Mouse (Mus musculus) hindbrain, embryonic 10.5 days (tissue): ENCODE data around the gene Cela2a. TPM values are rescaled to one million over a fixed set of nuclear protein-coding genes. Genes with fewer than 3 reads are reported as not detected.
A peak's percentile ranks its signal among the peaks of the same experiment; 100 is the strongest.

Experiments used
- DNase-seq: peaks from one replicate; pipeline ENCODE4 v3.0.0-alpha.2; 2017; ENCODE audit warnings: low spot score
- H3K27ac ChIP-seq: fragments of 300-500 bp; sonication (generic); 2 replicates; pipeline ENCODE4 v1.5.1; 2016; ENCODE audit warnings: mild to moderate bottlenecking, moderate library complexity
- H3K27me3 ChIP-seq: fragments of 300-500 bp; sonication (generic); 2 replicates; pipeline ENCODE4 v1.6.1; 2016; ENCODE audit warnings: mild to moderate bottlenecking; ENCODE audit not compliant: poor library complexity, insufficient read depth, severe bottlenecking
- H3K36me3 ChIP-seq: fragments of 300-500 bp; sonication (generic); 2 replicates; pipeline ENCODE4 v1.6.1; 2016; ENCODE audit warnings: mild to moderate bottlenecking, moderate library complexity
- H3K4me1 ChIP-seq: fragments of 300-500 bp; sonication (generic); replicated peaks from 2 replicates; pipeline ENCODE4 v1.6.1; 2016; ENCODE audit warnings: mild to moderate bottlenecking
- H3K4me3 ChIP-seq: fragments of 300-500 bp; sonication (generic); 2 replicates; pipeline ENCODE4 v1.5.1; 2016; ENCODE audit warnings: mild to moderate bottlenecking, moderate library complexity
- H3K9me3 ChIP-seq: fragments of 300-500 bp; sonication (generic); 2 replicates; pipeline ENCODE4 v1.6.1; 2016; ENCODE audit warnings: mild to moderate bottlenecking, moderate library complexity
- WGBS: fragments of 180-500 bp; shearing (Covaris S2); methylation state at CpG from one replicate; pipeline ENCODE4 v1.1.7; 2016; 5-methylcytosine and 5-hydroxymethylcytosine counted together
- polyA plus RNA-seq: library from polyadenylated mRNA; unstranded; fragments of >200 nt; fragmentation: Nextera tagmentation; extraction: Ambion mirVana; gene quantifications from 2 replicates; pipeline ENCODE4 v1.2.1, GENCODE M21; 2016

Cela2a gene
- polyA plus RNA-seq, 1 experiment from 2014 or later: not detected

DNA sequence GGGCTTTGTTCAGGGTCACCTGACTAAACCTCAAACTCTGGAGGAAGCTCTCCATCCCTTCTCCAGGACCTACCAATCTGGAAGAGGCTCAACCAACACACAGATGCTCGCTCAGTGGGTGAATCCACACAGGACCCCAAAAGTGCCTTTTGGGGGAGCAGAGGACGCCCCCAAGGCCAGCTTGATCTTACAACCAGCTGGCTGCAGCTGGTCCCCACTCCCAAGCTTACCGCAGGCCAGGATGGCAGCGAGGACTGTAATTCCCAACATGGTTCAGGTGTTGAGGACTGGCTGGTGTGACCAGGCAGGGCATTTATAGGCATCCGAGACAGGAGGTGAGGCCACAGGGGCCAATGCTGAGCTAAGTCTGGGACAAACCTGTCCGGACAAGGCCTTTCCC is 20.0 kb upstream of the Cela2a start, which contains the start of gene Ctrc:
Gene Ctrc (minus strand): TSS at position 361 of the 400 bp plus-strand sequence.
- no peaks in the 10 kb centered on the region for H3K36me3 ChIP-seq
- H3K4me1 ChIP-seq: no peaks in the 10 kb centered on the region
- DNase-seq: no peak
- WGBS: 88% methylated on average over 6 of the region's 6 CpGs
- H3K9me3 ChIP-seq: peaks cover 4% of the 10 kb centered on the region; the same call in 1 of the 2 replicates
- no peak within 1 kb of the TSS for H3K4me3 ChIP-seq
- no peak within 1 kb of the TSS for H3K27ac ChIP-seq
- H3K27me3 ChIP-seq: no peaks in the 10 kb centered on the region

DNA sequence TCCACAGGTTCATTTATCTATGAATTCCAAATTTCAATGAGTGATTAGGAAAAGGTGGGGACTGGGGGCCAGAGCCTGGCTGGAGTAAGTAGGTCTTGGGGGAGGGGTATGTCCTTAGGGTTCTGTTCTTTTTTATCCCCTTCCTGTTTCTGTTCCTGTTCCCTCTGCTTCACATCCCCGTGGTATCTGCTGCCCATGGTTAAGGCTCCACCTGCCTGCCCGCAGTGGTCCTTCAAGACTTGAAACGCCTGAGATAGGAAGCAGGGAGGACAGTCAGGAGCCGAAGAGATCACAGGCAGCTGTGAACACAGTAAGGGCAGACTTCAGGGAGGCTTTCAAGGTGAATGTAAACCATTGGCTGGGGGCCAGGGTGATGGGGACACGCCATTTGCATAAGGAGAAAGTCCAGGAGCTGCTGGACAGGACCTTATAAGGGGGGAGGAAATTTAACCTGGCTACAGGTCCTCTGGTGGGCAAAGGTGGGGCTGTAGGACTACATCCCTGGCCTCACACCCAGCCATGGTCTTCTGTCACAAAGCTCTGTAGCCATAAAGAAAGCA is 8.7 kb upstream of the Cela2a start:
- Histone ChIP-seq H3K4me3 (no peak overlapping the region), H3K27ac (no peak overlapping the region), H3K9me3 (no peaks in the 10 kb centered on the region), H3K36me3 (no peaks in the 10 kb centered on the region), H3K4me1 (0 out of 2 replicates have a peak, but pooled peaks cover 4% of the 10 kb centered on the region), H3K27me3 (no peaks in the 10 kb centered on the region)
- DNase-seq: no peak
- 71% methylated on average over 5 of the region's 5 CpGs for WGBS

DNA sequence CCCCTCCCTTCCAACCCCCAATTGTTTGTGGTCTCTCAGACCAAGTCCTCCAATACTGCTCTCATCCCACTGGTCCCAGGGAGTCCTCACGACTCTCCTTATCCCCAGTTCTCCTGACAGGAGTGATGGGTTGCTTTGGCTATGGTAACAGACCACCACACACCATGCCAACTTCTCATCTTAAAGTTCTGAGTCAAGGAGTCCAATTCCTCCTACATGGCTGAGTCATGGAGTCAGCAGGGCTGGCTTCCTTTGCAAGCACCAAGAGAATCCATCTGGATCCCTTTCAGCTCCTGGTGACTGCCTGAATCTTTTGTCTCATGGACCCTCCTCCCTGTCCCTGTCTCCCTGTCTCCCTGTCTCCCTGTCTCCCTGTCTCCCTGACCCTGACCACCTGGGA is 8.0 kb upstream of the Cela2a start:
- Histone ChIP-seq H3K9me3 (no peaks in the 10 kb centered on the region), H3K27ac (no peak overlapping the region), H3K27me3 (no peaks in the 10 kb centered on the region), H3K36me3 (no peaks in the 10 kb centered on the region), H3K4me1 (0 out of 2 replicates have a peak, but pooled peaks cover 4% of the 10 kb centered on the region), H3K4me3 (no peak overlapping the region)
- 45% methylated on average over 1 of the region's 1 CpGs for WGBS
- no peak for DNase-seq

DNA sequence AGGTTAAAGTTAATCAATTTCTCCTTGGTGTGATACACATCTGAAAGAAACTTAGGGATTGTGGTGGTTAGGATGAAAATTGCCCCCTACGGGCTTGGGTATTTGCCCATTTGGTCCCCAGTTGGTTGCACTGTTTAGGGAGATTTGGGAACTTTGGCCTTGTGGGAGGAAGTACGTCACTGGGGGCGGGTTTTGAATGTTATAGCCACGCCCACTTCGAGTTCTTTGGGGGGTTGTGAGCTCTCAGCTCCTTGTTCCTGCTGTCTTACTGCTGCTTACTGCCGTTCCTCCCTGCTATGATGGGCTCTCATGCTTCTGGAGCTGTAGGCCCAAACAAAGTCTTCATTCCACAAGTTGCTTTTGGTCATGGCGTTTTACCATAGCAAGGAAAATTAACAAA is 5.4 kb upstream of the Cela2a start:
- H3K9me3 ChIP-seq: no peaks in the 10 kb centered on the region
- WGBS: 85% methylated on average over 7 of the region's 7 CpGs
- no peaks in the 10 kb centered on the region for H3K36me3 ChIP-seq
- H3K4me1 ChIP-seq: 0 out of 2 replicates have a peak, but pooled peaks cover 4% of the 10 kb centered on the region
- H3K4me3 ChIP-seq: no peak overlapping the region
- H3K27ac ChIP-seq: no peak overlapping the region
- DNase-seq: no peak
- no peaks in the 10 kb centered on the region for H3K27me3 ChIP-seq

DNA sequence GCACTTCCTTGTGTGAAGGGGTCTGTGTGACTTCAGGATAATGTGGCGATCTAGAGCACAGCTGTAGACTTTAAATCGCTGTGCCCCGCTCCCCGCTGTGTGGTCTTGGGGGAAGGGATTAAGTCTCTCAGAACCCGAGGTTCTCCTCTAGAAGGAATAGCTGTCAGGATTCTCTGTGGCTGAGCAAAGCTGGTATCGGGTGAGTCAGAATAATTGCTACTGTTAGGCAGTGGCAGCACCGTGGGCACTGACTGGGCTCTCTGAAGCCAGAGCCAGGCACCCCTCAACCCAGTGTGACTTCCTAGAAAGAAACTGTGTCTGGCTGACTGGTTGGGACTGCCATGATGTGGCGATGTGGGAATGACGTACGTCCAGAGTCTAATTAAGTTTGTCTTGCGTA is 4.4 kb upstream of the Cela2a start:
- 62% methylated on average over 11 of the region's 11 CpGs for WGBS
- Histone ChIP-seq H3K27me3 (no peaks in the 10 kb centered on the region), H3K4me3 (no peak overlapping the region), H3K27ac (no peak overlapping the region), H3K4me1 (0 out of 2 replicates have a peak, but pooled peaks cover 4% of the 10 kb centered on the region), H3K9me3 (no peaks in the 10 kb centered on the region), H3K36me3 (no peaks in the 10 kb centered on the region)
- DNase-seq: no peak

DNA sequence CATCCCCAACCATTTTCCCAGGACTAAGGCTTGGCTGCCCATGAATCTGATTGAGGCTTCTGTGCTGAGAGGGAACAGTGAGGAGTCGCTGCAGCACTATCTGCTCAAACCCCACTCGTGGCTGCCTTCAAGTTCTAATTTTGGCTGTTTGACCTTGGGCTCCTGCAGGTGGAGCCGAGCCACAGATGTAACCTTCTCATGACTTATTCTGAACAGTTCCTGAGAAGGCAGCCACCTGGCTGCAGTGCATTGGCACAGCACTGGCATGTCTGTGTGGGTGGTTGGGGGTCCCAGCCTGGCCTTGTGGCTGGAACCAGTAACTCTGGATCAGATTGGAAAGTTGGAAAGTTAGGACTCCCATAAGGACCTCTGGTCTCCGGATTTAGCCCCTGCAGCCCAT is 2.2 kb upstream of the Cela2a start:
- H3K4me3 ChIP-seq: no peak overlapping the region
- H3K9me3 ChIP-seq: no peaks in the 10 kb centered on the region
- no peak for DNase-seq
- H3K27ac ChIP-seq: no peak overlapping the region
- H3K27me3 ChIP-seq: no peaks in the 10 kb centered on the region
- H3K36me3 ChIP-seq: no peaks in the 10 kb centered on the region
- 0 out of 2 replicates have a peak, but pooled peaks cover 4% of the 10 kb centered on the region for H3K4me1 ChIP-seq
- WGBS: 74% methylated on average over 4 of the region's 4 CpGs

DNA sequence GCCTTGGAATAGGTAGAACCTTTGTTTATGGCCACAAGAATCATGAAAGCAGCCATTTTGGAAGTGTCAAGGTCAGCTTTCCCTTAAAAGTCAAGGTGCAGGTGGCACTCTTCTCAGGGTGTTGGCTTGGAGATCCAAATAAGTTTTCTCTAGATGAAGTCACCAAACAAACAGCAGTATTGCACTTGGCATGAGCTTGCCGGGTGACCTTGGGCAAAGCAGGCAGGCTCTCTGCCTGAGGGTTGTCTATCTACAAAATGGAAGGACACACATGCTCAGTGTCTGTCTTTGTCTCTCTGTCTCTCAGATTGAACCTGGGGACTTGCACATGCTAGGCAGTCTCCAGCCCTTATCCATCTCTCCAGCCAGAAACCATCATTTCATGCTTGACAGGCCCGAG is 1.4 kb upstream of the Cela2a start:
- Histone ChIP-seq H3K4me1 (peaks cover 6% of the 10 kb centered on the region; the same call in 1 of the 2 replicates), H3K27ac (no peak overlapping the region), H3K4me3 (no peak overlapping the region), H3K9me3 (no peaks in the 10 kb centered on the region), H3K27me3 (no peaks in the 10 kb centered on the region), H3K36me3 (no peaks in the 10 kb centered on the region)
- no peak for DNase-seq
- WGBS: 93% methylated on average over 2 of the region's 2 CpGs

DNA sequence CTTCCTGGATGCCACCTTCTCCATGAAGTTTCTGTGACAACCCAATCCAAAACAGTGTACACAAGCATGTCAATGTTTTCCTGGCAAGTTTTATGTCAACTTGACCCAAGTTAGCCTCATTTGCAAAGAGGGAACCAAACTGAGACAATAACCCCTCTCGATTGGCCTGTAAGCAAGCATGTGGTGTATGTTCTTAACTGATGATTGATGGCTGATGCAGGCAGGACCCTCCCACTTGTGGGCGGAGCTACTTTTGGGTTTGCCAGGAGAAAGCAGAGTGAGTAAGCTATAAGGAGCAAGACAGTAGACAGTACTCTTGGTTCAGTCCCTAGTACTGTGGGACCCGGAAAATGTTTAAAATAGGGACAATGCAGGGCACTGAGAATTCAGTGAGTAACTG is 3.0 kb downstream of the Cela2a start:
- Histone ChIP-seq H3K27me3 (no peaks in the 10 kb centered on the region), H3K27ac (no peak overlapping the region), H3K4me1 (peaks cover 9% of the 10 kb centered on the region; the same call in 1 of the 2 replicates), H3K36me3 (no peaks in the 10 kb centered on the region), H3K9me3 (no peaks in the 10 kb centered on the region), H3K4me3 (no peak overlapping the region)
- DNase-seq: peak; percentile 27
- WGBS: 61% methylated on average over 3 of the region's 3 CpGs

DNA sequence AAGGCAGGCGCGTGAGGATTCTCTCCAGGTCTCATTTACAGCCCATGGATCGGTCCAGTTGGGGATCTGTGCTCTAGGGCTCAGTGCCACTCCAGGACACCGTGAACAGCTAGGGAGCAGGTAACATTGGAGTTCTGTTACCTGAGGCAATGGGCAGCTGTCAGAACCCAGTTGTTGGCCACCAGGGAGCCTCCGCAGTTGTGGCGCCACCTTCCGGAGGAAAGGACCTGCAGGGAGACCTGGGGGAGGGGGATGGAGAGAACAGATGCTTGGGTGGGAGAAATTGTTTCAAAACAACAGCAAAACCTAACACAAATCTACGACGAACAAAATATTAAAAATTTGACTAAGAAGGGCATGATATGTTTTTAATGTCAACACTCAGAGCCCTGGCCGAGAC is 3.9 kb downstream of the Cela2a start:
- no peak for DNase-seq
- 78% methylated on average over 10 of the region's 10 CpGs for WGBS

DNA sequence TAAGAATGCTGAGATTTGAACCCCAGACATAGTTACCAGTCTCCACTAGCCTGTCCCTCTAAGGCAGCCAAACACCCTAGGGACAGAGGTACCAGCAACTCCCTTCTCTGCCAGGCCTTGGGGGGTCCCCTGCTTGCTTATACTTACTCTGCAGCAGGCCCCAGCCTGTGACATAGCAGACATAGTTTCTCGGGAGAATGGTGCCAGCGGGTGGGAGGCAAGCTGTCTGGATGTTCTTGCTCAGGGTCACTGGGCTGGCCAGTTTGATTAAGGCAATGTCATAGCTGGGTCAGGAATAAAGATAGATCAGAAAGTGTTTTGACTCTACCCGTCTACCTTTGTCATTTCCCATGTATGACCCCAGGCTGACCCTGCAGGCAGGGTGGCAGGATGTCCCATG is 4.8 kb downstream of the Cela2a start:
- H3K9me3 ChIP-seq: no peaks in the 10 kb centered on the region
- no peak for DNase-seq
- H3K4me3 ChIP-seq: no peak overlapping the region
- H3K4me1 ChIP-seq: peaks cover 24% of the 10 kb centered on the region
- H3K27ac ChIP-seq: no peak overlapping the region; the same call in 1 of the 2 replicates
- 78% methylated on average over 3 of the region's 3 CpGs for WGBS
- no peaks in the 10 kb centered on the region for H3K27me3 ChIP-seq
- H3K36me3 ChIP-seq: peaks cover under 1% of the 10 kb centered on the region; the same call in 1 of the 2 replicates

More for the DNA sequence above, 3.9 kb downstream of the Cela2a start:
- H3K27ac ChIP-seq: no peak overlapping the region
- H3K4me1 ChIP-seq: peaks cover 18% of the 10 kb centered on the region
- H3K27me3 ChIP-seq: no peaks in the 10 kb centered on the region
- H3K4me3 ChIP-seq: no peak overlapping the region
- H3K36me3 ChIP-seq: no peaks in the 10 kb centered on the region
- no peaks in the 10 kb centered on the region for H3K9me3 ChIP-seq

DNA sequence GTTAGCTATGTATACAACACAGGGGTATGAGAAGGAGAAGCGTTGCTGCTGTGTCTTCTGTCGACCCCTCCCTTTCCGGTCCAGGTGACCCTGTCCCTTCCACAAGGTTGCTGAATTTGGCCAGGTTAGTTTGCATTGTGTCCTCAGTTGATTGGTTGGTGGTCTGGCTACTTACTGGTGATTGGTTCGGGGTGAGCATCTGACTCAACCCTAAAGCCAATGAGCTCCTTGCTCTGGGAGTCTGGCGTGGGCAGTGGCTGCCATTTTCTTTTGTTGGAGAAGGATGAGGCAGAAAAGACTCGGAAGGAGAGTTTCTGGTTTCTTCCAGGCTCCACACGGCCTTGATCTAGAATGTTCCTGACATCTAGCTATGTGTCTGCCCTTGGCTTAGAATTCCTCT is 6.6 kb downstream of the Cela2a start:
- Histone ChIP-seq H3K9me3 (no peaks in the 10 kb centered on the region), H3K27me3 (no peaks in the 10 kb centered on the region), H3K36me3 (peaks cover 18% of the 10 kb centered on the region), H3K4me1 (peaks cover 28% of the 10 kb centered on the region), H3K4me3 (no peak overlapping the region), H3K27ac (no peak overlapping the region)
- WGBS: 95% methylated on average over 7 of the region's 7 CpGs
- DNase-seq: no peak

DNA sequence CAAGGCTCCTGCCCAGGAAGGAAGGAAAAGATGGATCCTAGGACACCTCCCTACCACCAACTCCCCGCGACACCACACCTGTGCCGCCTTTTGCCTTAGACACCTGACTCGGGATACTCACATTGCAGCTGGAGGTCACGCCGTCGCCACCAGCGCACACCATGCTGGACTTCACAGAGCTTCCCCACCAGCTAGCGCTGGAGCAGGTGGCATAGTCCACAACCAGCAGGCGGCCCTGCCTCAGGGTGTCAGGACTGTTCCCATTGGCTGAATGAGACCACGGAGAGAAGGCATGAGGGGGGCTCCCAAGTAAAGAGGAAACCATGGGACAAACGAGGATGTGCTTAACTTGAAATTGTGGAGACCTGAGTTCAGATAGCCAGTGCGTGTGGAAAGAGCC is 7.1 kb downstream of the Cela2a start:
- no peaks in the 10 kb centered on the region for H3K9me3 ChIP-seq
- no peak for DNase-seq
- peaks cover 23% of the 10 kb centered on the region for H3K36me3 ChIP-seq
- H3K4me3 ChIP-seq: no peak overlapping the region
- H3K4me1 ChIP-seq: peaks cover 28% of the 10 kb centered on the region
- WGBS: 89% methylated on average over 13 of the region's 13 CpGs
- no peak overlapping the region for H3K27ac ChIP-seq
- H3K27me3 ChIP-seq: no peaks in the 10 kb centered on the region

DNA sequence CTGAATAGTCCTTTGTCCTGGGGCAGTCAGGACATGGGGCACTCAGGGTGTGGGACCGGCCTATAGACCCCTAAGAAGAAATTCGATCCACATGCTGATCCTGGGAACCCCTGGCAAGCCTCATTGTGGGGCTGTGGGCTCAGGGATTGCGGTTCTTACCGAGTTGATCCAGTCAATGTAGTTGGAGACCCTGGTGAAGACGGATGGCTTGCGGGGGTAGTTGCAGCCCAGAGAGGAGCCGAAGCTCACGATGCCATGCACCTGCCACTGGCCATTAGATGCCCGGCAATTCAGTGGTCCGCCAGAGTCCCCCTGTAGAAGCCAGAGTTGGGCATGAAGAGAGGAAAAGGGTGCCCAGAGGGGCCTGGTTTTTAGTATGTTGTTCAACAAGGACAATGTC is 8.3 kb downstream of the Cela2a start:
- DNase-seq: no peak
- Histone ChIP-seq H3K4me3 (no peak overlapping the region), H3K27ac (no peak overlapping the region), H3K27me3 (no peaks in the 10 kb centered on the region), H3K4me1 (peaks cover 28% of the 10 kb centered on the region), H3K9me3 (no peaks in the 10 kb centered on the region), H3K36me3 (peaks cover 34% of the 10 kb centered on the region)
- 62% methylated on average over 10 of the region's 10 CpGs for WGBS
